Mouse (Mus musculus): Measurements from ENCODE around the gene Trmt5. TPM values are rescaled to one million over a fixed set of nuclear protein-coding genes. Genes with fewer than 3 reads are reported as not detected.

Gene Trmt5
- polyA plus RNA-seq, 1 experiment from 2014 or later: 19.2 TPM

DNA sequence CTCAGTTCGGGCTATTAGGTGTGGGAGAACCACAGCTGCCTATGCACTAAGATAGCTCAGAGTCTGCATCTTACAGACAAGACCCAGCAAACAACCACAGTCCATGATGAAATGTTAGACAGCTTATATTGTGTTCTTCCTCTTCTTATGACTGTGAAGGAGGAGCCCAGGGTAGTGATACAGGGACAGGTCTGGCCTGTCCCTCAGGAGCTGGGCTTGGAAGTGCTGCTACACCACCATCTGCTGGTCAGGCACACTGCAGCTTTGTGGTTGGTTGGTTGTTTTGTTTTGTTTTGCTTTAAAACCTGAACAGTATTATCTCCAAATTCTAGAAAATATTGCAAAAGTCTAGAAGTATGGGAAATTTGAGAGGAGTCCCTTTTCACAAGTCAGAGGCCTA is 38.2 kb upstream of the Trmt5 start:
- 100% methylated on average over 1 of the region's 1 CpGs for WGBS
- DNase-seq (ENCODE audit: low spot score): no peak

DNA sequence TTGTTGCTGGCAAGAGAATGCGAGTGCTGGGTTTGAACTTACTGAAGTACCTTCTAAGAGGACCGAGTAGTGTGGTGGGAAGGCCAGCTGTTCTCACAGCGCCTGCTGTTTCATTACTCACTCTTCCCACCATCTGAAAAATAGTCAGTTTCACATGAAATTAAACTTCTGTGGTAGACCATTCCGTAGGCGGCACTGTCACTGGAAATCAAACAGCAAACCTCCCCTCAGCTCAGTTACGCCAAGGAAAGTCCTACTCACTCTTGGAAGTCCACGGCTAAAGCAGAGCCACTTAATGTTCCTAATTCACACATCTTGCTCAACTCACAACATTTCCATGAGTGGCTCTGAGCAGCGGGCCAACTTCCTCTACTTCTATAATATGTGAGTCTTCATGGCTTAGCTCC is 37.7 kb upstream of the Trmt5 start:
- Histone ChIP-seq H3K4me1 (replicated peaks; ENCODE audit: control insufficient read depth, insufficient read depth, low read length) (no peaks in the 10 kb centered on the region), H3K9ac (ENCODE audit: low read depth, low read length) (no peak overlapping the region), H3K36me3 (ENCODE audit: control insufficient read depth, insufficient read depth, low read length) (no peaks in the 10 kb centered on the region), H3K27me3 (ENCODE audit: control insufficient read depth, insufficient read depth, low read length) (no peaks in the 10 kb centered on the region), H3K9me3 (ENCODE audit: control insufficient read depth, low read length) (no peaks in the 10 kb centered on the region), H3K27ac (ENCODE audit: low read depth, low read length) (no peak overlapping the region), H3K4me3 (ENCODE audit: low read depth, low read length) (no peak overlapping the region), H3K4me2 (replicated peaks; ENCODE audit: low read depth, low read length) (no peak overlapping the region)
- ATAC-seq (ENCODE audit: low FRiP score) (no peak), DNase-seq (ENCODE audit: low spot score) (no peak)
- 93% methylated on average over 8 of the region's 8 CpGs for WGBS

More for the DNA sequence above, 38.2 kb upstream of the Trmt5 start:
- ATAC-seq (ENCODE audit: low FRiP score): no peak
- Histone ChIP-seq H3K9me3 (ENCODE audit: control insufficient read depth, low read length) (no peaks in the 10 kb centered on the region), H3K4me3 (ENCODE audit: low read depth, low read length) (no peak overlapping the region), H3K27ac (ENCODE audit: low read depth, low read length) (no peak overlapping the region), H3K27me3 (ENCODE audit: control insufficient read depth, insufficient read depth, low read length) (no peaks in the 10 kb centered on the region), H3K4me1 (replicated peaks; ENCODE audit: control insufficient read depth, insufficient read depth, low read length) (no peaks in the 10 kb centered on the region), H3K4me2 (replicated peaks; ENCODE audit: low read depth, low read length) (no peak overlapping the region), H3K9ac (ENCODE audit: low read depth, low read length) (no peak overlapping the region), H3K36me3 (ENCODE audit: control insufficient read depth, insufficient read depth, low read length) (no peaks in the 10 kb centered on the region)

DNA sequence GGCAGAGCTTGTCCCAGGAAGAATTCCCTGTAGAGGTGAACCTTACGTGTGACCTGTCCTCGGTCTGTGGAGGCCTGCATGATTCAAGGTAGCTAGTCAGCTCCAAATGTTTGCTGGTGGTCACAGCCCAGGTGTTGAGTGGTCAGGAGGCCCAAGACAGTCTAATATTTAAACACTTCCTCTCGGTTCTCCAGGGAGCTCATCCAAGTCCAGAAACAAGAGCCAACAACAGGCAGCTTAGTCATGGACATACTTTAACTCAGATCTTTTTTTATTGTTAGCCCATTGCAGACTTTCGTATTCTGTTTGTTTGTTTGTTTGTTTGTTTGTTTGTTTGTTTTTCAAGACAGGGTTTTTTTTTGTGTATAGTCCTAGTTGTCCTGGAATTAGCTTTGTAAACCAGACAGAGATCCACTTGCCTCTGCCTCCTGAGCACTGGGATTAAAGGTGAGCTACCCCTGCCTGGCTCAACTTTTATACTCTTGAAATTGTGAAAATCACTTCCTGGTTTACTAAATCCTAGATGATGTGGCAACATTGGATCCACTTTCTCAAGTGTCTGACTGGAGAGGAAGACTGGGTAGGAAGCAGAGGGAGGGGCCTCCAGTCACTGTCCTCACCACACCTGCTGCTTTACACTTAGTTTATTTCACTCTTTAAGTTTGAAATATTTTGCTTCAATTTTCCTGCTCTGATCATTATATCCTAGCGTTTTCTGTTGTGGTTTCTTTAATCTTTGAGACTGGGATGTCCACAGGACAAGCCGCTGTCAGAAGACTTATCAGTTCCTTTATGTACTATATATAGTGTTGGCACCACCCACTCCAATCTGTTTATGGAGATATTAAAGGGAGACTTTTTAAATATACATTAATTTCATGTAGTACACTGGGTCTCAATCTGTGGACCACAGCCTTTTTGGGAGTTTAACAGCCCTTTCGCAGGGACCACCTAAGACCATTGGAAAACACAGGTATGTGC is 31.5 kb upstream of the Trmt5 start:
- 94% methylated on average over 7 of the region's 7 CpGs for WGBS

DNA sequence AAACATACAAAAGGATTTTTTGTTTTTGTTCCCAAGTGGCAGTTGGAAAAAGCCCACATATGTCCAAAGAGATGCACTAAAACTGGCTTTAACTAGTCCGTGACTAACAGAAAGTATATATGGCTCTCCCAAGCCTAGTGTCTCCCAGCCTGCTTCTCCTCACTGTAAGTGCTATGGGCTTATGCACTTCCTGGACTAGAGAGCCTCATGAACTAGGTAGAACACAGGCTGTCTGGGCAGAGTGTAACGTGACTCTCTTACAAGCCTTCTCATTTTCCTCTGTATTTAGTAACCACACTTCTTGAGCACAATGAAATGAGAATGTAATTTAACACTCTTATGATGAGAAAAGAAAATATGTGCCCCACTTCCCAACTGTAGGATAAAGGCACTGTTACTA is 22.2 kb upstream of the Trmt5 start:
- Histone ChIP-seq H3K4me3 (ENCODE audit: low read depth, low read length) (no peak overlapping the region), H3K4me2 (replicated peaks; ENCODE audit: low read depth, low read length) (no peak overlapping the region), H3K4me1 (replicated peaks; ENCODE audit: control insufficient read depth, insufficient read depth, low read length) (no peaks in the 10 kb centered on the region), H3K27me3 (ENCODE audit: control insufficient read depth, insufficient read depth, low read length) (no peaks in the 10 kb centered on the region), H3K27ac (ENCODE audit: low read depth, low read length) (no peak overlapping the region), H3K9ac (ENCODE audit: low read depth, low read length) (no peak overlapping the region), H3K9me3 (ENCODE audit: control insufficient read depth, low read length) (no peaks in the 10 kb centered on the region), H3K36me3 (ENCODE audit: control insufficient read depth, insufficient read depth, low read length) (no peaks in the 10 kb centered on the region)
- WGBS: 80% methylated on average over 2 of the region's 2 CpGs
- no peak for DNase-seq (ENCODE audit: low spot score)
- ATAC-seq (ENCODE audit: low FRiP score): no peak

More for the DNA sequence above, 31.5 kb upstream of the Trmt5 start:
- Histone ChIP-seq H3K4me2 (replicated peaks; ENCODE audit: low read depth, low read length) (no peak overlapping the region), H3K9me3 (ENCODE audit: control insufficient read depth, low read length) (no peaks in the 10 kb centered on the region), H3K4me1 (replicated peaks; ENCODE audit: control insufficient read depth, insufficient read depth, low read length) (no peaks in the 10 kb centered on the region), H3K36me3 (ENCODE audit: control insufficient read depth, insufficient read depth, low read length) (no peaks in the 10 kb centered on the region), H3K27me3 (ENCODE audit: control insufficient read depth, insufficient read depth, low read length) (no peaks in the 10 kb centered on the region), H3K4me3 (ENCODE audit: low read depth, low read length) (no peak overlapping the region), H3K27ac (ENCODE audit: low read depth, low read length) (no peak overlapping the region), H3K9ac (ENCODE audit: low read depth, low read length) (no peak overlapping the region)
- DNase-seq (ENCODE audit: low spot score) (no peak), ATAC-seq (ENCODE audit: low FRiP score) (no peak)

DNA sequence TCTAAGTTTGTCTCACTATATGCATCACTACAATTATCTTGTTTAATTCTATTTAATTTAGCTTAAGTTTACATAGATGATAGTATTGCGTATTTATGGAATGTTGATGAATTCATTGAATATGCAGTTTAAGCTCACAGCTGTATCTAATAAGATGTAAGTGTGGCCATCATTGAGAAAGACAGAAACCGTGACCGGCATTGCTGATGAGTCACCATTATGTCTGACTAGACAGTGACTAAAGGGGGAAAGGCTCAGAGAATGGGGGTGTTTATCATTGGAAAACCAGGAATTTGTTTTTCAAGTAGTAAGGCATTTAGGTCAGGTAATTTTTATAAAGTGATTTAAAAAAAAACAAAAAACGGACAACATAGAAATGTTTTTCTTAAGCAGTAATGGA is 21.2 kb upstream of the Trmt5 start:
- Histone ChIP-seq H3K4me1 (replicated peaks; ENCODE audit: control insufficient read depth, insufficient read depth, low read length) (no peaks in the 10 kb centered on the region), H3K27me3 (ENCODE audit: control insufficient read depth, insufficient read depth, low read length) (no peaks in the 10 kb centered on the region), H3K9ac (ENCODE audit: low read depth, low read length) (no peak overlapping the region), H3K27ac (ENCODE audit: low read depth, low read length) (no peak overlapping the region), H3K4me2 (replicated peaks; ENCODE audit: low read depth, low read length) (no peak overlapping the region), H3K4me3 (ENCODE audit: low read depth, low read length) (no peak overlapping the region), H3K36me3 (ENCODE audit: control insufficient read depth, insufficient read depth, low read length) (no peaks in the 10 kb centered on the region), H3K9me3 (ENCODE audit: control insufficient read depth, low read length) (no peaks in the 10 kb centered on the region)
- 91% methylated on average over 4 of the region's 4 CpGs for WGBS
- DNase-seq (ENCODE audit: low spot score) (no peak), ATAC-seq (ENCODE audit: low FRiP score) (no peak)

DNA sequence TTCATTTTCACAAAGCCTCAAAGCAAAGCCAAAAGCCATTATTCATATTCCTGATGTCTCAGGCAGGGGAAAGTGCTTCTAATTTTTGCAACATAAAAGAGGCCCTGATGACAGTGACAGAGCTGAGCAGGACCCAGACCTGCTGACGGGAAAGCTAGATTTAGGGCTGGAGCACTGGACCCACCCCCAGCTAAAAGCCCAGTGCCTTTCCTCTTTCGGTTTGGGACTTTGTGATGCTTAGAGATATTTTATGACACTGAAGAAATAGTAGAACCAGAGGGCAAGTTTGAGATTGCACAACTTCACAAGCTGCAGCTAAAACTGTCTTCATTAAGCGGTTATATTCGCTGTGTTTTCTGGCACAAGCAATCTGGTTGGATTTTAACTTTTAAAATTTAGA is 18.1 kb upstream of the Trmt5 start:
- Histone ChIP-seq H3K9me3 (ENCODE audit: control insufficient read depth, low read length) (no peaks in the 10 kb centered on the region), H3K4me3 (ENCODE audit: low read depth, low read length) (no peak overlapping the region), H3K27me3 (ENCODE audit: control insufficient read depth, insufficient read depth, low read length) (no peaks in the 10 kb centered on the region), H3K9ac (ENCODE audit: low read depth, low read length) (no peak overlapping the region), H3K4me1 (replicated peaks; ENCODE audit: control insufficient read depth, insufficient read depth, low read length) (no peaks in the 10 kb centered on the region), H3K4me2 (replicated peaks; ENCODE audit: low read depth, low read length) (no peak overlapping the region), H3K27ac (ENCODE audit: low read depth, low read length) (no peak overlapping the region), H3K36me3 (ENCODE audit: control insufficient read depth, insufficient read depth, low read length) (no peaks in the 10 kb centered on the region)
- no peak for ATAC-seq (ENCODE audit: low FRiP score)
- WGBS: 85% methylated on average over 4 of the region's 4 CpGs
- DNase-seq (ENCODE audit: low spot score): no peak

DNA sequence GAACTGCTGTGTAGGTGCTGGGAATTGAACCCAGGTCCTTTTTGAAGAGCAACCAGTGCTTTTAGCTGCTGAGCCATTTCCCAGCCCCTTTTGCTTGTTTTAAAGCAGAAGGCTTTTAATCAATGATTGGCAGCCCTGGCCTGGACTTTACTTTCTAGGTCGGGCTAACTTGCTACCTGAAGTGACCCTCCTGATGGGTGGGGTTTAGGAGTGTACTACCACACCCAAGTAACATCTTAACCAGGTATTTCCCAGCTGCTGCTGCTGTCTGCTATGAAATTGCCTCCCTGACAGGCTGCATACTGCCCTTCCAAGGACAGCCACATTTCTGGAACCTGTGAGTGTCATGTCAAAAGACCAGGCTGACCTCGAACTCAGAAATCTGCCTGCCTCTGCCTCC is 14.0 kb upstream of the Trmt5 start:
- Histone ChIP-seq H3K9ac (ENCODE audit: low read depth, low read length) (no peak overlapping the region), H3K4me1 (replicated peaks; ENCODE audit: control insufficient read depth, insufficient read depth, low read length) (no peaks in the 10 kb centered on the region), H3K4me3 (ENCODE audit: low read depth, low read length) (no peak overlapping the region), H3K9me3 (ENCODE audit: control insufficient read depth, low read length) (no peaks in the 10 kb centered on the region), H3K27ac (ENCODE audit: low read depth, low read length) (no peak overlapping the region), H3K36me3 (ENCODE audit: control insufficient read depth, insufficient read depth, low read length) (no peaks in the 10 kb centered on the region), H3K4me2 (replicated peaks; ENCODE audit: low read depth, low read length) (no peak overlapping the region), H3K27me3 (ENCODE audit: control insufficient read depth, insufficient read depth, low read length) (no peaks in the 10 kb centered on the region)
- WGBS: 93% methylated on average over 2 of the region's 2 CpGs
- DNase-seq (ENCODE audit: low spot score) (no peak), ATAC-seq (ENCODE audit: low FRiP score) (no peak)

DNA sequence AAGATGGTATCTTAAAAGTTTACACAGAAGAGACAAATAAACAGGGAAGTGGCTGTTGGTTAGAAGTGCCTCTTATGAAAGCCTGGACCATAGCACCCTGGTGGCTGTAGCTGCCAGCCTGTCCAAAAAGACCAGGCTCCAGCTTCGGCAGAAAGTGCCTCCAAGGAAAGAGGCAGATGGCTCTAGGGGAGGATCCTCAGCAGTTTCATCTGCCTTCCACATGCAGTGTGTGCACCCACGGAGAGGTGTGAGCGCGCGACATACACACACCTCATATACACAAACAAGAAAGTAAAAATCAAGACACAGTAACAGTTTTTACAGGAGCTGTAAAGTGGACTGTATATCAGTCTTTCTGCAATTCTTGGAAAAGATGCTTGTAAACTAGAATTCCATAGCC is 12.1 kb upstream of the Trmt5 start:
- ATAC-seq (ENCODE audit: low FRiP score) (no peak), DNase-seq (ENCODE audit: low spot score) (no peak)
- H3K4me1 ChIP-seq (replicated peaks; ENCODE audit: control insufficient read depth, insufficient read depth, low read length): no peaks in the 10 kb centered on the region
- no peak overlapping the region for H3K4me2 ChIP-seq (replicated peaks; ENCODE audit: low read depth, low read length)
- no peaks in the 10 kb centered on the region for H3K9me3 ChIP-seq (ENCODE audit: control insufficient read depth, low read length)
- 98% methylated on average over 5 of the region's 5 CpGs for WGBS
- H3K27ac ChIP-seq (ENCODE audit: low read depth, low read length): no peak overlapping the region
- H3K36me3 ChIP-seq (ENCODE audit: control insufficient read depth, insufficient read depth, low read length): no peaks in the 10 kb centered on the region
- no peaks in the 10 kb centered on the region for H3K27me3 ChIP-seq (ENCODE audit: control insufficient read depth, insufficient read depth, low read length)
- no peak overlapping the region for H3K9ac ChIP-seq (ENCODE audit: low read depth, low read length)
- H3K4me3 ChIP-seq (ENCODE audit: low read depth, low read length): no peak overlapping the region

DNA sequence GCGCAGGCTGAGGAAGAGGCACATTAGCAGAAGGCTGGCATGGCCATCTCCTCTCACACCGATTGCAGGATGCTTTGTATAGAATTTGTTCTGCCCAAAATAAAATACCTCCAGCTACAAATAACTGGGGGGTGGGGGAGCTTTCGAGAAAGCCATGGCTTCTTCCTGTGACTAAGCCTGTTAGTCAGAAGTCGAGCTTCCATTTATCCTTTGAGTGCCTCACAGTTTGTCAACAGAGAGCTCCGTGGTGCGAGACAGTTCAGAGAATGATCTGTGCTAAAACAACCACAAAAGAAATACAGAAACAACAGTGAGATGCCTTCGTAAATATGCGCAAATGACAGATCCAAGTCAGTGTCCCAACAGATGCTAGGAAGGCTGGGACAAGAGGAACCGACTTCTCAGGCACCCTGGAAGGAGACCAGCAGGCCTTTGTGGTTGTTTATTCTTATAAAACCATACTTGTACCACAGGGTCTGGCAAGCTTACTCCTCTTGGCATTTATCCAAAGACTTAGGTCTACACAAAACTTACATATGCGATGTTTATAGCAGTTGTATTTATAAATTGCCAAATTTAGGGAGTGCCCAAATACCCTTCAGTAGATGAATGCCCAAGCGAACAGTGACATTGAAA is 9.1 kb upstream of the Trmt5 start:
- Histone ChIP-seq H3K27ac (ENCODE audit: low read depth, low read length) (no peak overlapping the region), H3K4me3 (ENCODE audit: low read depth, low read length) (no peak overlapping the region), H3K4me1 (replicated peaks; ENCODE audit: control insufficient read depth, insufficient read depth, low read length) (no peaks in the 10 kb centered on the region), H3K36me3 (ENCODE audit: control insufficient read depth, insufficient read depth, low read length) (no peaks in the 10 kb centered on the region), H3K4me2 (replicated peaks; ENCODE audit: low read depth, low read length) (no peak overlapping the region), H3K9me3 (ENCODE audit: control insufficient read depth, low read length) (no peaks in the 10 kb centered on the region), H3K27me3 (ENCODE audit: control insufficient read depth, insufficient read depth, low read length) (no peaks in the 10 kb centered on the region), H3K9ac (ENCODE audit: low read depth, low read length) (no peak overlapping the region)
- ATAC-seq (ENCODE audit: low FRiP score): no peak
- no peak for DNase-seq (ENCODE audit: low spot score)
- 91% methylated on average over 11 of the region's 11 CpGs for whole genome bisulfite sequencing

All from hindbrain, embryonic 11.5 days (tissue).